Mouse (Mus musculus) forebrain, embryonic 16.5 days (tissue): ENCODE data around the gene Lingo1. TPM values are rescaled to one million over a fixed set of nuclear protein-coding genes. Genes with fewer than 3 reads are reported as not detected.

ENCODE experiments used
- ATAC-seq: fragments of 200-750 bp; cut with Nextera tagmentation; 2 replicates; pipeline ENCODE4 v1.8.0; 2017; ENCODE audit warnings: mild to moderate bottlenecking, moderate library complexity
- H3K27ac ChIP-seq: fragments of 300-500 bp; sonication (generic); 2 replicates; pipeline ENCODE4 v1.5.1; 2014; ENCODE audit warnings: low read length, control low read depth
- H3K27me3 ChIP-seq: fragments of 300-500 bp; sonication (generic); replicated peaks from 2 replicates; pipeline ENCODE4 v1.6.1; 2014; ENCODE audit warnings: low read length; ENCODE audit not compliant: control insufficient read depth, insufficient read depth
- H3K36me3 ChIP-seq: fragments of 300-500 bp; sonication (generic); 2 replicates; pipeline ENCODE4 v1.6.1; 2014; ENCODE audit not compliant: control insufficient read depth, insufficient read depth
- H3K4me1 ChIP-seq: fragments of 300-500 bp; sonication (generic); replicated peaks from 2 replicates; pipeline ENCODE4 v1.6.1; 2014; ENCODE audit warnings: low read length; ENCODE audit not compliant: control insufficient read depth, insufficient read depth
- H3K4me2 ChIP-seq: fragments of 300-500 bp; sonication (generic); 2 replicates; pipeline ENCODE4 v1.6.1; 2014; ENCODE audit warnings: mild to moderate bottlenecking, low read length, control low read depth
- H3K4me3 ChIP-seq: fragments of 300-500 bp; sonication (generic); replicated peaks from 2 replicates; pipeline ENCODE4 v1.5.1; 2014; ENCODE audit warnings: mild to moderate bottlenecking, low read length, control low read depth
- H3K9ac ChIP-seq: fragments of 300-500 bp; sonication (generic); replicated peaks from 2 replicates; pipeline ENCODE4 v1.6.1; 2014; ENCODE audit warnings: low read depth, low read length, control low read depth
- H3K9me3 ChIP-seq: fragments of 300-500 bp; sonication (generic); 2 replicates; pipeline ENCODE4 v1.6.1; 2016; ENCODE audit warnings: low read length; ENCODE audit not compliant: control insufficient read depth
- WGBS: fragments of 180-500 bp; shearing (Covaris S2); extraction: QIAGEN DNeasy Blood & Tissue Kit; methylation state at CpG from one replicate; pipeline ENCODE4 v1.1.7; 2014; 5-methylcytosine and 5-hydroxymethylcytosine counted together
- polyA plus RNA-seq: library from polyadenylated mRNA; unstranded; fragments of >200 nt; fragmentation: Nextera tagmentation; extraction: Ambion mirVana; gene quantifications from 2 replicates; pipeline ENCODE4 v1.2.1, GENCODE M21; 2015

Gene Lingo1
- polyA plus RNA-seq, 1 experiment from 2014 or later = 45.0 TPM

GRCm38 (mm10) chr9:56698715-56699370 lies 97.4 kb downstream of the Lingo1 start:
- 40% methylated on average over 7 of the region's 7 CpGs for WGBS
- no peaks in the 10 kb centered on the region for H3K36me3 ChIP-seq
- ATAC-seq = peak; percentile 77
- H3K4me2 ChIP-seq = no peak overlapping the region
- no peaks in the 10 kb centered on the region for H3K9me3 ChIP-seq
- no peak overlapping the region for H3K4me3 ChIP-seq
- no peak overlapping the region for H3K9ac ChIP-seq
- H3K27me3 ChIP-seq = no peaks in the 10 kb centered on the region
- peaks cover 17% of the 10 kb centered on the region for H3K4me1 ChIP-seq
- H3K27ac ChIP-seq = no peak overlapping the region

- H3K27ac ChIP-seq = no peak overlapping the region
- no peak overlapping the region for H3K4me2 ChIP-seq
- no peak for ATAC-seq
- no peak overlapping the region for H3K9ac ChIP-seq
- no peaks in the 10 kb centered on the region for H3K27me3 ChIP-seq
- H3K36me3 ChIP-seq = no peaks in the 10 kb centered on the region
- H3K9me3 ChIP-seq = no peaks in the 10 kb centered on the region
- no peak overlapping the region for H3K4me3 ChIP-seq
- WGBS = 75% methylated on average over 3 of the region's 3 CpGs
- peaks cover 12% of the 10 kb centered on the region for H3K4me1 ChIP-seq
Observed at GRCm38 (mm10) chr9:56694079-56694478, 102.2 kb downstream of the Lingo1 start.

GRCm38 (mm10) chr9:56691226-56691625 lies 105.0 kb downstream of the Lingo1 start:
- H3K27ac ChIP-seq = no peak overlapping the region
- H3K4me2 ChIP-seq = no peak overlapping the region
- no peaks in the 10 kb centered on the region for H3K36me3 ChIP-seq
- no peaks in the 10 kb centered on the region for H3K27me3 ChIP-seq
- H3K9me3 ChIP-seq = no peaks in the 10 kb centered on the region
- WGBS = 65% methylated on average over 3 of the region's 3 CpGs
- H3K4me3 ChIP-seq = no peak overlapping the region
- no peak for ATAC-seq
- H3K4me1 ChIP-seq = peaks cover 18% of the 10 kb centered on the region
- no peak overlapping the region for H3K9ac ChIP-seq

- WGBS = 67% methylated on average over 1 of the region's 1 CpGs
- Histone ChIP-seq H3K9me3 (no peaks in the 10 kb centered on the region), H3K4me3 (no peak overlapping the region), H3K4me2 (no peak overlapping the region), H3K27ac (no peak overlapping the region), H3K27me3 (no peaks in the 10 kb centered on the region), H3K4me1 (peaks cover 20% of the 10 kb centered on the region), H3K9ac (no peak overlapping the region), H3K36me3 (no peaks in the 10 kb centered on the region)
- ATAC-seq = no peak
Observed at GRCm38 (mm10) chr9:56690679-56691078, 105.6 kb downstream of the Lingo1 start.

- Histone ChIP-seq H3K27me3 (no peaks in the 10 kb centered on the region), H3K4me3 (no peak overlapping the region), H3K4me2 (no peak overlapping the region), H3K9ac (no peak overlapping the region), H3K9me3 (no peaks in the 10 kb centered on the region), H3K4me1 (peaks cover 23% of the 10 kb centered on the region), H3K36me3 (no peaks in the 10 kb centered on the region), H3K27ac (no peak overlapping the region)
- WGBS = 77% methylated on average over 5 of the region's 5 CpGs
- no peak for ATAC-seq
Observed at GRCm38 (mm10) chr9:56687490-56687889, 108.8 kb downstream of the Lingo1 start.

GRCm38 (mm10) chr9:56687145-56687477 lies 109.2 kb downstream of the Lingo1 start:
- peaks cover 23% of the 10 kb centered on the region for H3K4me1 ChIP-seq
- no peaks in the 10 kb centered on the region for H3K9me3 ChIP-seq
- no peaks in the 10 kb centered on the region for H3K36me3 ChIP-seq
- no peak overlapping the region for H3K4me2 ChIP-seq
- ATAC-seq = peak; percentile 37
- WGBS = 92% methylated on average over 1 of the region's 1 CpGs
- no peaks in the 10 kb centered on the region for H3K27me3 ChIP-seq
- 0 out of 2 replicates have a peak overlapping the region, but pooled peaks have one; percentile 5 for H3K9ac ChIP-seq
- no peak overlapping the region for H3K4me3 ChIP-seq
- peak overlapping the region; percentile 33 for H3K27ac ChIP-seq

- Histone ChIP-seq H3K9me3 (no peaks in the 10 kb centered on the region), H3K27me3 (no peaks in the 10 kb centered on the region), H3K36me3 (no peaks in the 10 kb centered on the region), H3K4me3 (no peak overlapping the region), H3K9ac (0 out of 2 replicates have a peak overlapping the region, but pooled peaks have one; percentile 5), H3K4me2 (no peak overlapping the region), H3K27ac (peak overlapping the region; percentile 33), H3K4me1 (peaks cover 23% of the 10 kb centered on the region)
- ATAC-seq = peak; percentile 86
- WGBS = 55% methylated on average over 14 of the region's 14 CpGs
Observed at GRCm38 (mm10) chr9:56686339-56687144, 109.7 kb downstream of the Lingo1 start.

GRCm38 (mm10) chr9:56682826-56683225 lies 113.4 kb downstream of the Lingo1 start:
- no peaks in the 10 kb centered on the region for H3K9me3 ChIP-seq
- no peak for ATAC-seq
- H3K9ac ChIP-seq = no peak overlapping the region
- H3K4me3 ChIP-seq = no peak overlapping the region
- no peaks in the 10 kb centered on the region for H3K36me3 ChIP-seq
- H3K4me2 ChIP-seq = no peak overlapping the region
- 13% methylated on average over 4 of the region's 4 CpGs for WGBS
- no peaks in the 10 kb centered on the region for H3K27me3 ChIP-seq
- H3K27ac ChIP-seq = no peak overlapping the region
- H3K4me1 ChIP-seq = peaks cover 17% of the 10 kb centered on the region

- no peaks in the 10 kb centered on the region for H3K36me3 ChIP-seq
- ATAC-seq = no peak
- H3K4me3 ChIP-seq = no peak overlapping the region
- no peak overlapping the region for H3K4me2 ChIP-seq
- no peak overlapping the region for H3K27ac ChIP-seq
- H3K27me3 ChIP-seq = no peaks in the 10 kb centered on the region
- H3K9ac ChIP-seq = no peak overlapping the region
- H3K9me3 ChIP-seq = no peaks in the 10 kb centered on the region
- H3K4me1 ChIP-seq = peaks cover 11% of the 10 kb centered on the region
- 65% methylated on average over 7 of the region's 7 CpGs for WGBS
Observed at GRCm38 (mm10) chr9:56681950-56682349, 114.3 kb downstream of the Lingo1 start.
